Mouse (Mus musculus) left cerebral cortex, adult 6 months (tissue): Measurements from ENCODE around the gene Gm28961. TPM values are rescaled to one million over a fixed set of nuclear protein-coding genes. Genes with fewer than 3 reads are reported as not detected.

Source experiments
- long read RNA-seq, 2 experiments: library from polyadenylated mRNA; unstranded; transcript quantifications; one replicate each; pipeline ENCODE4 v2.0.0; 2019 to 2020
- polyA plus RNA-seq: library from polyadenylated mRNA; unstranded; fragments of <200 nt; fragmentation: Nextera tagmentation; gene quantifications from 2 replicates; pipeline ENCODE4 v1.2.3, GENCODE M21; 2021

Gene Gm28961
- not detected in 2 replicates for polyA plus RNA-seq
- long read RNA-seq, experiment 1: 0 reads
- long read RNA-seq, experiment 2: 0 reads

DNA sequence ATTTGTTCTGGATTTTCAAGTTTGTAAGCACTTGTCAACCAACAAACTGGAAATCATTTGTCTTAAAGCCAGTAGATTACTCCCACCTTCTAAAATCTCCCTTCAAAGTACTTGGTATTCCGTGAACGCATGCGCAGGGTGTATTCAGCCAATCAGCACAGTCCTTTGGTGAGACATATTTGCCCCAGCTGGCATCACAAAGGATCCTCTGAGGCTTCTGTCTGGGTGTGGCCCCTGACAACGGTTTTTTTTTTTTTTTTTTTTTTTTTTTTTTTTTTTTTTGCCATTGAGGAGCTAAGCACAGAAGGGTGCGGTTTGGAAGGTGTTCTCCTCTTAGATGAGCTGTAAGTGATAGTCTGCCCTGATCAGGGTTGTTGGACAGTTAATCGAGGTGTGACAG lies at the start of gene Gm28961:
Gene Gm28961 (plus strand): TSS at position 301 of the 400 bp plus-strand sequence.

Other genes with a start within 250 kb of the Gm28961 start
- not detected in 2 replicates for gene Gm21943, start 172.0 kb upstream of the Gm28961 start, polyA plus RNA-seq